Mouse (Mus musculus) effector memory CD4-positive, alpha-beta T cell, adult 5 months (primary cell): ENCODE measurements around the gene Gm5751. TPM values are rescaled to one million over a fixed set of nuclear protein-coding genes. Genes with fewer than 3 reads are reported as not detected.

Experiments used
- polyA plus RNA-seq: library from polyadenylated mRNA; unstranded; fragments of 100-300 nt; shearing (Covaris generic); gene quantifications from one replicate; pipeline ENCODE4 v1.2.1, GENCODE M21; 2017

Gm5751 gene
- not detected for polyA plus RNA-seq

DNA sequence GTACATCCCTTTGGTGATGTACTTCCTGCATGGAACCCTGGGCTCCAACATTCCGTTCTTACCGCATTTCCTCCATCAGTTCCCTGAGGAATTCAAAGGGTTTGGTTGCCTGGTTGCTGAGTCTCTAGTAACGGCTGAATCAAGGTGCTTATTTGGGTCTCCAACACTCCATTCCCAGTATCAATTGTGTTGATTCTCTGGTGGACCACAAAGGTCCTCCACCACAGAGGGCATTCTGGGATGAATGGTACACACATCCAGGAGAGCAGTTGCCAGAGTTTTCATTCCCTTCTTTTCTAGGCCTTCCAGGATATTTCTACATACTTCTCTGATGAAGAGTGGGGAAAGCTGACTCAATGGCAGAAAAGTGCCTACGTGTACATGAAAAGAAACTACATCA lies at the start of gene Gm5751:
Gene Gm5751 (plus strand): TSS at position 301 of the 400 bp plus-strand sequence.

DNA sequence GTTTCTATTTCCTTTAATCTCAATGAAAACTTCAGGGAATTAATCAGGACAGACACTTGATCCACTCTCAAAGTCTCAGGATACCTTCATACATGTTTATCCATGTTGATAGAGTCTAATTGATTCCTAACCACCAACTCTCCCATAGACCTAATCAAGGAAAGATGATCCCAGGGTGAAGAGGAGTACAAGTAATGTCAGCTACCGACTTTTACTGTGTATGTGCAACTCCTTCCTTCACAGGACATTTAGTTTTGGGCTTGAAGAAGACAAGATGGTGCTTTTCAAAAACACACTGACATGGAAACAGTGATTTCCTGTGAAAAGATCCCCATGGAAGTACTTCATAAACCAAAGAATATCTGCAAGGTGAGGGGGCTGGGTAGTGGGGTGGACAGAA lies 30.4 kb upstream of the Gm5751 start, which contains the start of gene Gm6592:
Gene Gm6592 (plus strand): TSS at position 301 of the 400 bp plus-strand sequence.

DNA sequence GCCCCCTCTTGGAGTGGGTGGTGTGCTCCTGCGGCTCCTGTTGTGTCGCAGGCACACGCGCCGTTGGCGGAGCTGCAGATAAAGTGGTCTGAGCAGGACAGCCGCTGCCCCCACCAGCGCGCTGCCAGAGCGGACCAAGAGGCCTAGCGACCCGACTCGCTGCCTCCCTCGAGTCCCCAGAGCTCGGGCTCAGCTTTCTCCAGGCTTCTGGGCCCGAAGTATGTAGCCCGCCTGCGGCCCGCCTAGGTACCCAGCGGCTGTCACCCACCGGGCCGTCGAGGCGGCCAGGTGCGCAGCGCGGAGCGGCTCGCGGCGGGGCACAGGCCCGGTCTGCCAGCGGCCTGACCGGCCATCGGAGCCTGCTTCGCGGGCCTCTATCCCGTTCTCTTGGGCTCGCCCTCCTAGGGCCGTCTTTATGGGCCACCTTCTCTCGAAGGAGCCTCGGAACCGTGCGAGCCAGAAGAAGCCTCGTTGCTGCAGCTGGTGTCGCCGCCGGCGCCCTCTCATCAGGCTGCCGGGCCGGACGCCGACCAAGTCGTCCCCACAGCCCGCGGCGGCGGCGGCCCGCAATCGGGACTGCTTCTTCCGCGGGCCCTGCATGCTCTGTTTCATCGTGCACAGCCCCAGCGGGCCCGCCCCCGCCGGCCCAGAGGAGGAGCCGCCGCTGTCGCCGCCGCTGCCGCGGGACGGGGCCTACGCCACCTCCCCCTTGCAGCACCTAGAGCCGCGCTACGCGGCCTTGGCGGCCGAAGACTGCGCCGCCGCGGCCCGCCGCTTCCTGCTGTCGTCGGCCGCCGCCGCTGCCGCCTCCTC lies 18.5 kb downstream of the Gm5751 start, which contains the start of gene B630019K06Rik:
Gene B630019K06Rik (plus strand): TSS at position 40 of the 813 bp plus-strand sequence.

Other genes starting within 250 kb of the Gm5751 start
- not detected for gene Ssxb8, start 183.4 kb upstream of the Gm5751 start, polyA plus RNA-seq
- gene Ssx9, start 125.8 kb upstream of the Gm5751 start, polyA plus RNA-seq: not detected
- gene Ssxb5, start 70.6 kb upstream of the Gm5751 start, polyA plus RNA-seq: not detected
- gene Gm6592, start 30.3 kb upstream of the Gm5751 start, polyA plus RNA-seq: not detected
- gene B630019K06Rik, start 18.1 kb downstream of the Gm5751 start, polyA plus RNA-seq: 2.5 TPM
- not detected for gene Fthl17b, start 88.7 kb downstream of the Gm5751 start, polyA plus RNA-seq
- gene Fthl17c, start 102.3 kb downstream of the Gm5751 start, polyA plus RNA-seq: not detected
- not detected for gene Fthl17d, start 112.5 kb downstream of the Gm5751 start, polyA plus RNA-seq
- gene Fthl17e, start 159.2 kb downstream of the Gm5751 start, polyA plus RNA-seq: not detected
- gene Fthl17f, start 188.8 kb downstream of the Gm5751 start, polyA plus RNA-seq: not detected
- not detected for gene 4930402K13Rik, start 230.3 kb downstream of the Gm5751 start, polyA plus RNA-seq